Mouse (Mus musculus): ENCODE data around the gene Zmpste24. TPM values are rescaled to one million over a fixed set of nuclear protein-coding genes. Genes with fewer than 3 reads are reported as not detected.
"Not testable (repeated sequence)": the region's sequence is repeated elsewhere in the genome, so short reads cannot be mapped to it uniquely, and the experiment has no call there.

The Zmpste24 gene
- 27.6 and 27.8 TPM in 2 replicates for polyA plus RNA-seq (2015; fragmentation: Nextera tagmentation; extraction: Ambion mirVana)

DNA sequence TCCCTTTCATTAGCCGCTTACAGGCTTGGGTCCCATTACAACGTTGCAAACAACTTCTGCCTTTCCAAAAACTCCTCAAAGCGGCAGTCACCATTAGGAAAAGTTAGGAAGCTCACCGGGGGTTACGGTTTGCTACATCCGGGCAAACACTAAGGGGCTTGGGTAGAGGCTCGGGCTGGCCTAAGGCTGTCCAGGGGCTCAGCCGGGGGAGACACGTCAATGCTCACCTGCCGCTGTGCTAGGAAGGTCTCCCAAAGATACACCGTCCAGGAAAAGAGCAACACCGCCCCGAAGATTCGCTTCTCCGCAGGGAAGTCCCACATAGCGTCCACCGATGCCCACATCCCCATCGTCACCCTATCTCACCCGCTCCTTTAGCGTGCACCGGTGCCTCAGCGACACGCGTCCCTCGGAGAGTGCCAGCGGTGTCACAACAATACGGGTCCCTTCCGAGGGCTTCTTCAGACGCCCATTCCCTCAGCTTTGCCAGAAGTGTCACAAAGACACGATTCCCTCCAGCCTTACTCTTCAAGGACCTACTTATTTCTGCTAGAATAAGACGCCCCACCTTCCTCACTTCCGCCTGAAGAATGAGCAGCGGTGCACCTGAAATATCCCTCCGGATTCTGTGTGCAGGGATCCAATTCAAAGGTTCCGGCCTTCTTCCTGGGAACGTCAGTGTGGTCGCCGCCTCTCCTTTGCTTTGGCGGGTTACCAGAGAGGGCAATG is at the start of gene Zmpste24:
Gene Zmpste24, minus strand, starts transcription at position 592 of the 729 bp plus-strand sequence.
- peak within 1 kb of the TSS; percentile 79 for H3K4me3 ChIP-seq (replicated peaks)
- peaks cover 26% of the 10 kb centered on the region for H3K36me3 ChIP-seq
- peak within 1 kb of the TSS; percentile 67 for H3K4me2 ChIP-seq (replicated peaks)
- peak within 1 kb of the TSS; percentile 82 for H3K27ac ChIP-seq (replicated peaks)
- H3K27me3 ChIP-seq, result no peaks in the 10 kb centered on the region
- peak; percentile 86 for ATAC-seq (ENCODE audit: insufficient number of reproducible peaks, low FRiP score, low TSS enrichment, low read depth)
- H3K4me1 ChIP-seq, result peaks cover 10% of the 10 kb centered on the region
- WGBS, result under 1% methylated on average over 39 of the region's 39 CpGs
- peak within 1 kb of the TSS; percentile 60 for H3K9ac ChIP-seq
- H3K9me3 ChIP-seq (replicated peaks), result no peaks in the 10 kb centered on the region

DNA sequence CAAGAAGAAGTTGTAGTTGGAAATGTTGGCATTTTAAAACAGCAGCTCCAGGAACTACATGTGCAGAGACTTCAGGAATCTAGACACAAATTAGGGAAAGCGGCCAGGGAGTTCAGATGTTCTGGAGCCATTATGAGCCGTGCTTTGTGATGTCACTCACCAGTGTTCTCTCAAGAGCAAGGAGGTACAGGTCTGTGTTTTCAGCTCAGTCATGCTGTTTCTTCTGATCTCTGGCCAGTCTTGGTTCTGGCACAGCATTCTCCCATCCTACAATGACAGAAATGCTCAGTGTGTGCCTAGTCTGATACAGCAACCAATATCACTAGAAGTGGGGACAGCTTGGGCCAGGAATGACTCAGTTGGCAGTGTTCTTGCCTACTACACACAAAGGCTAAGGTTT is 11.1 kb upstream of the Zmpste24 start, which contains the start of gene Tmco2:
Gene Tmco2, minus strand, starts transcription at position 101 of the 400 bp plus-strand sequence.
- no peaks in the 10 kb centered on the region for H3K9me3 ChIP-seq (replicated peaks)
- no peaks in the 10 kb centered on the region for H3K4me1 ChIP-seq
- H3K4me2 ChIP-seq (replicated peaks), result no peak within 1 kb of the TSS
- no peak within 1 kb of the TSS for H3K4me3 ChIP-seq (replicated peaks)
- no peak within 1 kb of the TSS for H3K27ac ChIP-seq (replicated peaks)
- ATAC-seq (ENCODE audit: insufficient number of reproducible peaks, low FRiP score, low TSS enrichment, low read depth), result no peak
- no peaks in the 10 kb centered on the region for H3K36me3 ChIP-seq
- 83% methylated on average over 2 of the region's 2 CpGs for WGBS
- no peak within 1 kb of the TSS for H3K9ac ChIP-seq
- no peaks in the 10 kb centered on the region for H3K27me3 ChIP-seq

DNA sequence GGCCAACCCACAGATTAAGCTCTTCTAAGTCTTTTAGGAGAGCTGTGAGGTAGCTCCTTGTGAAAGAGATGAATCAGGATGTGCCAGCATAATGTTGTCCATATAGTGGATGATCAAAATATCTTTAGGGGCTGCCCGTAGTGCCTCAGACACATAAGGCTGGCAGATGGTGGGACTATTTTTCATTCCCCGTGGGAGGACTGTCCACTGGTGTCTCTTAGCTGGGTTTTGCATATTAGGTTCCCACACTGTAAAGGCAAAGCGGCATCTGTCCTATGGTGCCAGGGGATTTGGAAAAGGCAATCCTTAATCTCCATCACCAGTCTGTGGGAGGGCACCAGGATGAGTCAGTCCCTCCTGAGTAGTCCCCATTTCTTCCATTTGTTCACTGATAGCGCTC is 5.3 kb upstream of the Zmpste24 start:
- H3K27me3 ChIP-seq, result no peaks in the 10 kb centered on the region

DNA sequence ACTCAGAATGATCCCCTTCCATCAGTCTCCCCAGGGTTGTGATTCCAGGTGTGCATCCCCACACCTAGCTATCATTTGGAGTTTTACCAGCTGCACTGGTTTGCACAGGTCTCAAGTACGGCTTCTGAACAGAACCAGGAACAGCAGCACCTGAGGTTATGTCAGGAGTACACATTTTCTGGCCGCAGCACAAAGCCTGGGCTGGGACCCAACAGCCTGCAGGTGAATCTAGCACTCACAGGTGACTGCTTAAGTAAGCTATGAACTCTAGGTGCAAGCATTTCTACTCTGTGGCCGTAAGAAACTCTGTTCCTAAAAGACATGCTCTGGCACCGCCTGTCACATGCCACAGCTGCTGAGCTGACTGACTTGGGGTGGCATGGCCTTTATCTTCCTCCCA is 7.8 kb downstream of the Zmpste24 start:
- Histone ChIP-seq H3K4me3 (replicated peaks) (no peak overlapping the region), H3K9ac (no peak overlapping the region), H3K4me2 (replicated peaks) (no peak overlapping the region), H3K9me3 (replicated peaks) (no peaks in the 10 kb centered on the region), H3K27me3 (no peaks in the 10 kb centered on the region), H3K36me3 (peaks cover 64% of the 10 kb centered on the region), H3K4me1 (no peaks in the 10 kb centered on the region), H3K27ac (replicated peaks) (no peak overlapping the region)
- WGBS, result 89% methylated on average over 4 of the region's 4 CpGs
- no peak for ATAC-seq (ENCODE audit: insufficient number of reproducible peaks, low FRiP score, low TSS enrichment, low read depth)

More for the DNA sequence above, 5.3 kb upstream of the Zmpste24 start:
- Histone ChIP-seq H3K27ac (replicated peaks) (no peak overlapping the region), H3K9me3 (replicated peaks) (no peaks in the 10 kb centered on the region), H3K4me2 (replicated peaks) (no peak overlapping the region), H3K4me3 (replicated peaks) (no peak overlapping the region), H3K4me1 (no peaks in the 10 kb centered on the region), H3K9ac (no peak overlapping the region), H3K36me3 (no peaks in the 10 kb centered on the region)
- no peak for ATAC-seq (ENCODE audit: insufficient number of reproducible peaks, low FRiP score, low TSS enrichment, low read depth)
- 83% methylated on average over 4 of the region's 4 CpGs for WGBS

DNA sequence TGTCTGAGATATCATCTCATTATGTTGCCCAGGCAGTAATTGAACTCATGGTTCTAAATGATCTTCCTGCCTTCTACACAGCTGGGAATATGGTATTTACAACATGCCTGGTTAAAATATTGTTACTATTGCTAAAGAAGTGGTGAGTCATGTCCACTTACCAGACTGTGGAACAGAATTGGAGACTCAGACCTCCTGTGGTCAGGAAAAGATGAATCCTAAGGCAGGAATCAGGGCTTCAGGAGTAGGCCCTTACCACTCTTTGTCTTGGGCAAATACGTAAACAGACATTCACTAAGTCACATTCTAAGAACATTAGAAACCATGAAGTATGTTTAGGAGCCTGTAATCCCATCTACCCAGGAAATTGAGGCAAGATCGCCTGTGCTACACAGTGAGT is 9.3 kb downstream of the Zmpste24 start:
- ATAC-seq (ENCODE audit: insufficient number of reproducible peaks, low FRiP score, low TSS enrichment, low read depth), result no peak
- WGBS, result 83% methylated on average over 2 of the region's 2 CpGs
- Histone ChIP-seq H3K4me1 (no peaks in the 10 kb centered on the region), H3K27ac (replicated peaks) (no peak overlapping the region), H3K9me3 (replicated peaks) (no peaks in the 10 kb centered on the region), H3K4me2 (replicated peaks) (no peak overlapping the region), H3K4me3 (replicated peaks) (no peak overlapping the region), H3K36me3 (peaks cover 59% of the 10 kb centered on the region), H3K27me3 (no peaks in the 10 kb centered on the region), H3K9ac (no peak overlapping the region)

- H3K4me1 ChIP-seq, result no peaks in the 10 kb centered on the region
- no peaks in the 10 kb centered on the region for H3K27me3 ChIP-seq
- no peak for ATAC-seq (ENCODE audit: insufficient number of reproducible peaks, low FRiP score, low TSS enrichment, low read depth)
- peaks cover 58% of the 10 kb centered on the region for H3K36me3 ChIP-seq
- no peak overlapping the region for H3K27ac ChIP-seq (replicated peaks)
- no peak overlapping the region for H3K9ac ChIP-seq
- no peak overlapping the region for H3K4me2 ChIP-seq (replicated peaks)
- H3K9me3 ChIP-seq (replicated peaks), result no peaks in the 10 kb centered on the region
- no peak overlapping the region for H3K4me3 ChIP-seq (replicated peaks)
These were observed 13.5 kb downstream of the Zmpste24 start for GRCm38 (mm10) chr4:121084506-121084905.

- H3K27ac ChIP-seq (replicated peaks), result no peak overlapping the region
- ATAC-seq (ENCODE audit: insufficient number of reproducible peaks, low FRiP score, low TSS enrichment, low read depth), result 0 out of 2 replicates have a peak, but pooled peaks have one; percentile 15
- no peaks in the 10 kb centered on the region for H3K9me3 ChIP-seq (replicated peaks)
- H3K36me3 ChIP-seq, result peaks cover 57% of the 10 kb centered on the region
- H3K4me3 ChIP-seq (replicated peaks), result no peak overlapping the region
- H3K9ac ChIP-seq, result no peak overlapping the region
- 82% methylated on average over 1 of the region's 1 CpGs for WGBS
- H3K27me3 ChIP-seq, result no peaks in the 10 kb centered on the region
- no peaks in the 10 kb centered on the region for H3K4me1 ChIP-seq
- H3K4me2 ChIP-seq (replicated peaks), result no peak overlapping the region
These were observed 17.6 kb downstream of the Zmpste24 start for GRCm38 (mm10) chr4:121080395-121080794.

- Histone ChIP-seq H3K36me3 (peaks cover 51% of the 10 kb centered on the region), H3K27ac (replicated peaks) (no peak overlapping the region), H3K4me2 (replicated peaks) (no peak overlapping the region), H3K9me3 (replicated peaks) (no peaks in the 10 kb centered on the region), H3K9ac (no peak overlapping the region), H3K4me1 (no peaks in the 10 kb centered on the region), H3K27me3 (no peaks in the 10 kb centered on the region), H3K4me3 (replicated peaks) (no peak overlapping the region)
- no peak for ATAC-seq (ENCODE audit: insufficient number of reproducible peaks, low FRiP score, low TSS enrichment, low read depth)
- 85% methylated on average over 3 of the region's 3 CpGs for WGBS
These were observed 20.0 kb downstream of the Zmpste24 start for GRCm38 (mm10) chr4:121077915-121078646.

DNA sequence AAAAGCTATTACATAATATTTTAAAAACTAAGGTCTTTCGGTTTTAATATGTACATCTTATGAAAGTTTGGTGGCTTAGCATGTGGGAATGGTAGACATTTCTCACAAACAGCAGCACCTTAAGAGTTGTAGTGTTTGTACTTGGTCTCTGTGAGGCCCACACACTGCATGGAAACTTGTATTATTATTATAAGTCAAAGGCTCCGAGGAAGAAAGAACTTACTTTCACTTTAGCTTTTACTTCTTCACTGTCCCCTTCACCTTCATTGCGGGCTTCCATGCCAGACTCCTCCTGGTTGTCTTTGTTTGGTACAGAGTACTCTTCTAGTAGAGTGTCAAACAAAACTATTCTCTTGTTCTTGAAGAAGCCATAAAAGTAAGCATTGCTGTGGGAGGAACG is 23.8 kb downstream of the Zmpste24 start:
- peaks cover 43% of the 10 kb centered on the region for H3K36me3 ChIP-seq
- WGBS, result 93% methylated on average over 4 of the region's 4 CpGs

GRCm38 (mm10) chr4:121065336-121065735 is 32.7 kb downstream of the Zmpste24 start:
- H3K4me2 ChIP-seq (replicated peaks), result no peak overlapping the region
- ATAC-seq (ENCODE audit: insufficient number of reproducible peaks, low FRiP score, low TSS enrichment, low read depth), result no peak
- peaks cover 47% of the 10 kb centered on the region for H3K36me3 ChIP-seq
- no peaks in the 10 kb centered on the region for H3K9me3 ChIP-seq (replicated peaks)
- 90% methylated on average over 2 of the region's 2 CpGs for WGBS
- no peak overlapping the region for H3K4me3 ChIP-seq (replicated peaks)
- no peak overlapping the region for H3K9ac ChIP-seq
- H3K4me1 ChIP-seq, result no peaks in the 10 kb centered on the region
- no peaks in the 10 kb centered on the region for H3K27me3 ChIP-seq
- H3K27ac ChIP-seq (replicated peaks), result no peak overlapping the region

More for the DNA sequence above, 23.8 kb downstream of the Zmpste24 start:
- Histone ChIP-seq H3K4me2 (replicated peaks) (no peak overlapping the region), H3K9me3 (replicated peaks) (no peaks in the 10 kb centered on the region), H3K4me1 (no peaks in the 10 kb centered on the region), H3K9ac (no peak overlapping the region), H3K4me3 (replicated peaks) (no peak overlapping the region), H3K27me3 (no peaks in the 10 kb centered on the region), H3K27ac (replicated peaks) (no peak overlapping the region)
- ATAC-seq (ENCODE audit: insufficient number of reproducible peaks, low FRiP score, low TSS enrichment, low read depth), result no peak

GRCm38 (mm10) chr4:121059218-121059617 is 38.8 kb downstream of the Zmpste24 start:
- H3K4me1 ChIP-seq; H3K4me3 ChIP-seq (replicated peaks); H3K27me3 ChIP-seq; H3K4me2 ChIP-seq (replicated peaks); ATAC-seq (ENCODE audit: insufficient number of reproducible peaks, low FRiP score, low TSS enrichment, low read depth); H3K9me3 ChIP-seq (replicated peaks); H3K27ac ChIP-seq (replicated peaks); H3K9ac ChIP-seq: not testable (repeated sequence)
- peaks cover 29% of the 10 kb centered on the region for H3K36me3 ChIP-seq
- WGBS, result 91% methylated on average over 10 of the region's 10 CpGs

All from embryonic facial prominence, embryonic 15.5 days (tissue).